ENCODE assay signal across 27 mouse cellular contexts in the genomic region with DNA sequence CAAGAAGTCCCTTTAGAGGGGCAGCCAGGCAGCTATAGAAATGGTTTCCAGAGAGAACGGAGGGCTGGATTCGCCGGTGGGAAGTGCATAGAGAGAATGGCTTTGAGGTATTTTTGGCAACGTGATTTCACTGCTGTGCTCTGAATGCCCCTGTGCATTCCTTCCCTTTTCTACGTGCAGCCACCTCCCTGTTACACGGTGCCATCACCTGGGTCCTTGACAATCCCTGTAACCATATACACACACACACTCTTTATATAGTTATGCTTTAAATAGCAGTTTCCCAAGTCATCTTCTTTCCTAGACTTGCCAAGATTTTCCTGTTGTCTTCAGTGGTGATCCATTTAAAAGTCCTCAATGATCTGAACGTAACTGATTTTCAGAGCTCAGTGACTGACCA.
"Had no signal": no experiment of that assay in that cellular context is flagged by ENCODE, and none has a peak within 500 bp of the region (broad histone marks: within the 10 kb centered on the region; RNA-seq: fewer than 3 reads in every experiment).

No protein-coding gene starts in this region.

- DNase-seq: gastrocnemius, adult 2 months; gastrocnemius, postnatal 10 days; gastrocnemius, postnatal 25 days; heart, postnatal 10 days; heart, postnatal 4 days; kidney, adult 18-20 months; kidney, adult 8-10 months; kidney, postnatal 10 days; kidney, postnatal 25 days; kidney, postnatal 4 days; liver; liver, embryonic 13.5 days; liver, postnatal 0 days had no signal

- H3K4me1 ChIP-seq: hindbrain, embryonic 12.5 days; intestine, embryonic 15.5 days; limb, embryonic 10.5 days; limb, embryonic 12.5 days; liver, embryonic 13.5 days; liver, embryonic 15.5 days had no signal

- H3K27ac ChIP-seq: gastrocnemius, adult 2 months; heart, embryonic 10.5 days; hindbrain, embryonic 10.5 days; hindbrain, embryonic 12.5 days; hindbrain, embryonic 14.5 days; intestine, embryonic 15.5 days; layer of hippocampus, adult 2 months; left cerebral cortex, adult 2 months; limb, embryonic 10.5 days; limb, embryonic 12.5 days; liver, embryonic 13.5 days; liver, embryonic 15.5 days had no signal

- H3K4me3 ChIP-seq: gastrocnemius, adult 2 months; heart, embryonic 10.5 days; hindbrain, embryonic 10.5 days; hindbrain, embryonic 12.5 days; intestine, embryonic 15.5 days; layer of hippocampus, adult 2 months; left cerebral cortex, adult 2 months; limb, embryonic 10.5 days; limb, embryonic 12.5 days; liver, embryonic 13.5 days; liver, embryonic 15.5 days had no signal

- H3K27me3 ChIP-seq: hindbrain, embryonic 12.5 days; intestine, embryonic 15.5 days; limb, embryonic 12.5 days; liver, embryonic 13.5 days; liver, embryonic 15.5 days had no signal

- H3K9ac ChIP-seq: hindbrain, embryonic 12.5 days; hindbrain, embryonic 14.5 days; intestine, embryonic 15.5 days; limb, embryonic 12.5 days; liver, embryonic 13.5 days; liver, embryonic 15.5 days; liver, postnatal 0 days had no signal

- H3K36me3 ChIP-seq: heart, embryonic 10.5 days; hindbrain, embryonic 10.5 days; hindbrain, embryonic 12.5 days; intestine, embryonic 15.5 days; limb, embryonic 10.5 days; limb, embryonic 12.5 days; liver, embryonic 13.5 days; liver, embryonic 15.5 days had no signal

- H3K4me2 ChIP-seq: hindbrain, embryonic 12.5 days; hindbrain, embryonic 14.5 days; intestine, embryonic 15.5 days; limb, embryonic 12.5 days; liver, embryonic 11.5 days; liver, embryonic 13.5 days; liver, embryonic 15.5 days had no signal

- ATAC-seq: hindbrain, embryonic 16.5 days; inflammation-experienced regulatory T-cells, adult 6 months; intestine, embryonic 15.5 days; intestine, postnatal 0 days; liver, postnatal 0 days had no signal

- H3K9me3 ChIP-seq: heart, embryonic 10.5 days; hindbrain, embryonic 10.5 days; hindbrain, embryonic 12.5 days; intestine, embryonic 15.5 days; limb, embryonic 10.5 days; limb, embryonic 12.5 days; liver, embryonic 13.5 days; liver, embryonic 15.5 days had no signal
